Mouse (Mus musculus) limb, embryonic 15.5 days (tissue): Measurements from ENCODE around the gene Zfp777. TPM values are rescaled to one million over a fixed set of nuclear protein-coding genes. Genes with fewer than 3 reads are reported as not detected.

Experiments
- ATAC-seq: fragments of 200-750 bp; cut with Nextera tagmentation; 2 replicates; pipeline ENCODE4 v1.8.0; 2017; ENCODE audit warnings: low read depth, moderate TSS enrichment; ENCODE audit not compliant: insufficient number of reproducible peaks, low FRiP score, low TSS enrichment
- H3K27ac ChIP-seq: fragments of 300-500 bp; sonication (generic); 2 replicates; pipeline ENCODE4 v1.5.1; 2015; ENCODE audit warnings: moderate library complexity, mild to moderate bottlenecking, inconsistent platforms
- H3K27me3 ChIP-seq: fragments of 300-500 bp; sonication (generic); 2 replicates; pipeline ENCODE4 v1.6.1; 2015; ENCODE audit warnings: inconsistent platforms
- H3K36me3 ChIP-seq: fragments of 300-500 bp; sonication (generic); 2 replicates; pipeline ENCODE4 v1.6.1; 2015; ENCODE audit warnings: inconsistent platforms
- H3K4me1 ChIP-seq: fragments of 300-500 bp; sonication (generic); 2 replicates; pipeline ENCODE4 v1.6.1; 2015; ENCODE audit warnings: inconsistent platforms
- H3K4me2 ChIP-seq: fragments of 300-500 bp; sonication (generic); 2 replicates; pipeline ENCODE4 v1.6.1; 2015; ENCODE audit warnings: mild to moderate bottlenecking, inconsistent platforms
- H3K4me3 ChIP-seq: fragments of 300-500 bp; sonication (generic); 2 replicates; pipeline ENCODE4 v1.5.1; 2015; ENCODE audit warnings: mild to moderate bottlenecking, inconsistent platforms
- H3K9ac ChIP-seq: fragments of 300-500 bp; sonication (generic); 2 replicates; pipeline ENCODE4 v1.6.1; 2015; ENCODE audit warnings: inconsistent platforms
- H3K9me3 ChIP-seq: fragments of 300-500 bp; sonication (generic); 2 replicates; pipeline ENCODE4 v1.6.1; 2016; ENCODE audit warnings: inconsistent platforms
- WGBS: fragments of 180-500 bp; shearing (Covaris S2); methylation state at CpG from one replicate; pipeline ENCODE4 v1.1.7; 2015; 5-methylcytosine and 5-hydroxymethylcytosine counted together
- polyA plus RNA-seq: library from polyadenylated mRNA; unstranded; fragments of >200 nt; fragmentation: Nextera tagmentation; extraction: Ambion mirVana; gene quantifications from 2 replicates; pipeline ENCODE4 v1.2.1, GENCODE M21; 2015

The Zfp777 gene
- polyA plus RNA-seq, 1 experiment from 2014 or later, result 8.0 TPM

DNA sequence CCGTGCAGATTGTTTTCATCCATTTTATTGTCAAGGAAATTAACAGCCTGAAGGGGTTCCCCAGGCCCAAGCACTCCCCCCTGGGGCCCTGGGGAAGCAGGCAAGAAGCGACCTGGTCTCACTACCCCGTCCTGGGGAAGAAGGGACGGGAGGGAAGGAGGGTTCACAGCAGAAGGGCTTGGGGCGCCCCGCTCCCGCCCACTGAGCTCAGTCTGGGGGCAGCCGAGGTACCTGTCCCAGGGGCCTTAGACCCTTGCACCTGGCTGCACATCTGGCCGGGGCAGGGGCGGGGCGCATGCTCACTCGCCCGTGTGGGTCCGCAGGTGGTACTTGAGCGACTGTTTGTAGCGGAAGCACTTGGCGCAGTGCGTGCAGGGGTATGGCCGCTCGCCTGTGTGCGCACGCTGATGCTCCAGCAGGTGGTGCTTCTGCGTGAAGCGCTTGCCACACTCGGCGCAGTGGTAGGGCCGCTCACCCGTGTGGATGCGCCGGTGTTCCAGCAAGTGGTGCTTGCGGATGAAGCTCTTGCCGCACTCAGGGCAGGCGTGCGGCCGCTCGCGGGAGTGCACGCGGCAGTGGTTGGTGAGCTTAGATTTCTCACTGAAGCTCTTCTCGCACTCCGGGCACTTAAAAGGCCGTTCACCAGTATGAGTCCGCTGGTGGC is 24.2 kb downstream of the Zfp777 start:
- Histone ChIP-seq H3K9me3 (peaks cover 19% of the 10 kb centered on the region), H3K4me1 (no peaks in the 10 kb centered on the region), H3K9ac (no peak overlapping the region), H3K36me3 (peaks cover 83% of the 10 kb centered on the region), H3K27me3 (no peaks in the 10 kb centered on the region), H3K27ac (no peak overlapping the region), H3K4me2 (no peak overlapping the region), H3K4me3 (no peak overlapping the region)
- no peak for ATAC-seq
- WGBS, result 80% methylated on average over 43 of the region's 43 CpGs

DNA sequence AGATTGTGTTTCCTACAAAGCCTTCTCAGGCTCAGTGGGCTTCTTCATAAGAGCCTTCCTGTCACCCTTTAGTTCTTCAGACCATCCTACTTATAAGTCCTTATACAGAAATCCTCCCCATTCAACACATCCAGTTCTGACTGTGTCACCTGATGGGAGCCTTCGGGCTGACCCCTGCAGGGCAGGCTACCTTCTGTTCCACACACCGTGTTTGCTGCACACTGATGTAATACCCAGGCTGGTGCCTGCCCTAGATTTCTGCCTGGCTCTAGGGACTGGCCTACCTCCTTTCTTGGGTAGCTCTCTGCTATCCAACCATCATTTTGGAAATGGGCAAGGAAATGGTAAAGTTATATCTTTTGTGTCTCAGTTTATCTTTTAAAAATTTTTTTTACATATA is 26.0 kb downstream of the Zfp777 start:
- H3K36me3 ChIP-seq, result peaks cover 70% of the 10 kb centered on the region
- peaks cover 19% of the 10 kb centered on the region for H3K9me3 ChIP-seq
- WGBS, result 82% methylated on average over 2 of the region's 2 CpGs
- no peak overlapping the region for H3K4me2 ChIP-seq
- H3K9ac ChIP-seq, result no peak overlapping the region
- no peak overlapping the region for H3K27ac ChIP-seq
- no peak overlapping the region for H3K4me3 ChIP-seq
- ATAC-seq, result no peak
- no peaks in the 10 kb centered on the region for H3K4me1 ChIP-seq
- H3K27me3 ChIP-seq, result no peaks in the 10 kb centered on the region

GRCm38 (mm10) chr6:48021678-48022077 is 27.0 kb downstream of the Zfp777 start:
- no peaks in the 10 kb centered on the region for H3K27me3 ChIP-seq
- no peak overlapping the region for H3K27ac ChIP-seq
- no peak overlapping the region for H3K9ac ChIP-seq
- WGBS, result 63% methylated on average over 1 of the region's 1 CpGs
- no peak for ATAC-seq
- no peaks in the 10 kb centered on the region for H3K4me1 ChIP-seq
- H3K4me3 ChIP-seq, result no peak overlapping the region
- no peak overlapping the region for H3K4me2 ChIP-seq
- H3K9me3 ChIP-seq, result peaks cover 19% of the 10 kb centered on the region
- H3K36me3 ChIP-seq, result peaks cover 60% of the 10 kb centered on the region

GRCm38 (mm10) chr6:48020006-48020405 is 28.7 kb downstream of the Zfp777 start:
- 80% methylated on average over 2 of the region's 2 CpGs for WGBS
- Histone ChIP-seq H3K4me2 (no peak overlapping the region), H3K9ac (no peak overlapping the region), H3K27me3 (no peaks in the 10 kb centered on the region), H3K36me3 (peaks cover 44% of the 10 kb centered on the region), H3K9me3 (peaks cover 10% of the 10 kb centered on the region), H3K4me3 (no peak overlapping the region), H3K4me1 (0 out of 2 replicates have a peak, but pooled peaks cover 3% of the 10 kb centered on the region), H3K27ac (no peak overlapping the region)
- ATAC-seq, result no peak

DNA sequence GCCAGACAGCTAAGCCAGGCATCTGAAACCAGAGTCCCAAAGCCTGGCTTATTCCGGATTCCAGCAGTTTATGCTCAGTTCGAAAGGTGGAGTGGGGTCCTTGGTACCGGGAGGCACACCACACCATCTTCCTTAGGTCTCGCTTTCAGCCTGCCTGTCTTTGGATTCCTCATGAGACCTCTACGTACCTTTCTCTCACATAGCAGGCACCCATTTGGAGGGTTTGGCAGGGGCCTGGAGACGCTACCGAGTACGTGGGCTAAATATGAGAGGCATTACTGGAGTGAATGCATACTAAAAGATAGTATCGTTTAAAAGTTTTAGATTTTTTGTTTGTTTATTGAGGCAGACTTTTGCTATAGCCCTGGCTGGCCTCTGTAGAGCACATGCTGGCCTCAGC is 31.9 kb downstream of the Zfp777 start:
- ATAC-seq, result no peak
- Histone ChIP-seq H3K27ac (no peak overlapping the region), H3K36me3 (peaks cover 12% of the 10 kb centered on the region; the same call in 1 of the 2 replicates), H3K4me1 (0 out of 2 replicates have a peak, but pooled peaks cover 3% of the 10 kb centered on the region), H3K9ac (no peak overlapping the region), H3K27me3 (no peaks in the 10 kb centered on the region), H3K4me3 (no peak overlapping the region), H3K4me2 (no peak overlapping the region), H3K9me3 (no peaks in the 10 kb centered on the region)
- 92% methylated on average over 9 of the region's 9 CpGs for WGBS

DNA sequence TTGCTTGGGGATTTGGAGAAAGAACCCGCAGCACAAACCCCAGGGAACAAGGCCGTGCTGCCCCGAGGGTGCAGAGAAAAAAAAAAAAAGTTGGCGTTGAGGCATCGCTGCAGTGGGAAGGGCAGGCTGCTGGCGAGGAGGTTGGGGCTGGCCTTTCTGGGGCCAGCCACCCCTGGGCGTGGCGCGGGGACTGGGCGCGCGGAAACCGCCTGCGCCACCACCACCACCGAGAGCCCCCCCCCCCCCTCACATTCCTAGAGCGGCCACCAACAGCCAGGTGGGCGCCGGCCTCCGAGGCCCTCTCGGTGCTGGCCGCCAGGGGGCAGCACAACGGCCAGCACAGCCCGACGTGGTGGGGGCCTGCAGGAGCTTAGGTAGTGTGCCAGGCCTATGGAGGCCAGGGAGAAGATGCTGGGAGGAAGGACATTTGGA is 32.6 kb downstream of the Zfp777 start:
- WGBS, result under 1% methylated on average over 17 of the region's 24 CpGs

GRCm38 (mm10) chr6:48010727-48011126 is 38.0 kb downstream of the Zfp777 start:
- Histone ChIP-seq H3K27me3 (no peaks in the 10 kb centered on the region), H3K36me3 (no peaks in the 10 kb centered on the region), H3K4me2 (no peak overlapping the region), H3K27ac (no peak overlapping the region), H3K4me1 (0 out of 2 replicates have a peak, but pooled peaks cover 2% of the 10 kb centered on the region), H3K9ac (no peak overlapping the region), H3K9me3 (no peaks in the 10 kb centered on the region), H3K4me3 (no peak overlapping the region)
- no peak for ATAC-seq
- WGBS, result 59% methylated on average over 8 of the region's 8 CpGs

More for the DNA sequence above, 32.6 kb downstream of the Zfp777 start:
- no peak overlapping the region for H3K27ac ChIP-seq
- H3K4me3 ChIP-seq, result peak overlapping the region; percentile 37
- no peaks in the 10 kb centered on the region for H3K27me3 ChIP-seq
- ATAC-seq, result peak; percentile 82
- H3K9me3 ChIP-seq, result no peaks in the 10 kb centered on the region
- H3K4me1 ChIP-seq, result 0 out of 2 replicates have a peak, but pooled peaks cover 3% of the 10 kb centered on the region
- H3K4me2 ChIP-seq, result peak overlapping the region; percentile 60
- H3K9ac ChIP-seq, result peak overlapping the region; percentile 23; the same call in 1 of the 2 replicates
- 0 out of 2 replicates have a peak, but pooled peaks cover 9% of the 10 kb centered on the region for H3K36me3 ChIP-seq

GRCm38 (mm10) chr6:47995661-47996060 is 53.0 kb downstream of the Zfp777 start:
- H3K27me3 ChIP-seq, result no peaks in the 10 kb centered on the region
- ATAC-seq, result no peak
- H3K4me3 ChIP-seq, result no peak overlapping the region
- H3K4me1 ChIP-seq, result no peaks in the 10 kb centered on the region
- H3K36me3 ChIP-seq, result no peaks in the 10 kb centered on the region
- no peak overlapping the region for H3K9ac ChIP-seq
- no peaks in the 10 kb centered on the region for H3K9me3 ChIP-seq
- WGBS, result 89% methylated on average over 9 of the region's 9 CpGs
- no peak overlapping the region for H3K4me2 ChIP-seq
- H3K27ac ChIP-seq, result no peak overlapping the region

- 18% methylated on average over 2 of the region's 2 CpGs for WGBS
- no peaks in the 10 kb centered on the region for H3K36me3 ChIP-seq
- ATAC-seq, result no peak
- H3K27ac ChIP-seq, result no peak overlapping the region
- H3K4me2 ChIP-seq, result no peak overlapping the region
- no peaks in the 10 kb centered on the region for H3K4me1 ChIP-seq
- no peaks in the 10 kb centered on the region for H3K27me3 ChIP-seq
- H3K9ac ChIP-seq, result no peak overlapping the region
- no peak overlapping the region for H3K4me3 ChIP-seq
- H3K9me3 ChIP-seq, result no peaks in the 10 kb centered on the region; the same call in 1 of the 2 replicates
Observed at GRCm38 (mm10) chr6:47983936-47984335, 64.8 kb downstream of the Zfp777 start.

DNA sequence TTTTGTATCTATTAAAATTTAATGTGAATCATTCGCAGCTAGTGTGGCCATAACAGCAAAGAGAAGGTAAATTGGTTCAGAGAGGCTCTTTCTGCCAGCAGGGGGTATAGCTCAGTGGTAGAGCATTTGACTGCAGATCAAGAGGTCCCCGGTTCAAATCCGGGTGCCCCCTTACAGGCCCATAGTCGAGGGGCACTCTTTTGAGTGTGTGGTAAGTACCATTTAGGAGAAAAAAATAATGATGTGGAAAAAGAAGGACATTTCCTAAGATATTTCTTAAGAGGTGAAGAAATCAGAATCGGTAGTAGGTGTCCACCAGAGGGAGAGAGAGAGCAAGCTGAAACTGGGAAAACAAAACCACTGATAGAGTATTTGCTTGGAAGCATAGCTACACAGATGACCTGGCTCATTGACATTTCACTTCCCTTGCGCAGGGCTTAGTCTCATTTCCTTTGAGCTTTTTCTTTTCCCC is 69.8 kb downstream of the Zfp777 start:
- no peak overlapping the region for H3K4me2 ChIP-seq
- 14% methylated on average over 6 of the region's 6 CpGs for WGBS
- no peak overlapping the region for H3K4me3 ChIP-seq
- no peaks in the 10 kb centered on the region for H3K27me3 ChIP-seq
- peak; percentile 65; the same call in 1 of the 2 replicates for ATAC-seq
- no peaks in the 10 kb centered on the region; the same call in 1 of the 2 replicates for H3K9me3 ChIP-seq
- H3K27ac ChIP-seq, result no peak overlapping the region
- H3K4me1 ChIP-seq, result no peaks in the 10 kb centered on the region
- no peaks in the 10 kb centered on the region for H3K36me3 ChIP-seq
- no peak overlapping the region for H3K9ac ChIP-seq

DNA sequence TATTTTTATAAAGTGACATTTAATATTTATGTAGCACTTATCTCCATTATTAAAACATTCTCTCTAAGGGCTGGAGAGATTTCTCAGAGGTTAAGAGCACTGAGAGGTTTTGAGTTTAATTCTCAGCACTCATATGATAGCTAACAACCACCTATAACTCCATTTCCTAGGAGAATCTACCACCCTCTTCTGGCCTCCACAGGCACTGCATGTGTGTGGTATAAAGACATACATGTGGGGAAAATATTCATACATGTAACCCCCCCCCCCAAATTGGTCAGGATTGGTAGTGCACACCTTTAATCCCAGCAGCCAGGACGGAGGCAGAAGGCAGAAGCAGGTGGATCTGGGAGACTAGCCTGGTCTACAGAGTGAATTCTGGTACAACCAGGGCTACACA is 74.1 kb downstream of the Zfp777 start:
- no peak overlapping the region for H3K27ac ChIP-seq
- WGBS, result 88% methylated on average over 1 of the region's 1 CpGs
- H3K27me3 ChIP-seq, result no peaks in the 10 kb centered on the region
- H3K4me1 ChIP-seq, result no peaks in the 10 kb centered on the region
- H3K36me3 ChIP-seq, result no peaks in the 10 kb centered on the region
- ATAC-seq, result no peak
- no peaks in the 10 kb centered on the region; the same call in 1 of the 2 replicates for H3K9me3 ChIP-seq
- H3K4me2 ChIP-seq, result no peak overlapping the region
- no peak overlapping the region for H3K9ac ChIP-seq
- no peak overlapping the region for H3K4me3 ChIP-seq
